Mouse (Mus musculus) olfactory bulb, adult 2 months (tissue): ENCODE results near the gene Dnajc28. TPM values are rescaled to one million over a fixed set of nuclear protein-coding genes. Genes with fewer than 3 reads are reported as not detected.

Experiments used
- H3K27ac ChIP-seq: fragments of 200-500 bp; 2 replicates; pipeline ENCODE4 v1.5.1; 2012; ENCODE audit warnings: low read depth, low read length; ENCODE audit not compliant: insufficient read depth
- H3K4me1 ChIP-seq: fragments of 200-500 bp; 2 replicates; pipeline ENCODE4 v1.6.1; 2012; ENCODE audit warnings: low read length; ENCODE audit not compliant: control insufficient read depth, insufficient read depth
- H3K4me3 ChIP-seq: fragments of 200-500 bp; 2 replicates; pipeline ENCODE4 v1.5.1; 2012; ENCODE audit warnings: mild to moderate bottlenecking, low read depth, low read length, moderate library complexity; ENCODE audit not compliant: insufficient read depth
- CTCF ChIP-seq: fragments of 200-500 bp; IDR thresholded peaks from 2 replicates; pipeline ENCODE4 v1.5.1; 2012; ENCODE audit warnings: low read depth, mild to moderate bottlenecking, low read length, moderate library complexity; ENCODE audit not compliant: insufficient read depth
- POLR2A ChIP-seq: fragments of 200-500 bp; IDR thresholded peaks from 2 replicates; pipeline ENCODE4 v1.6.1; 2012; ENCODE audit warnings: mild to moderate bottlenecking, low read depth, low read length, moderate library complexity; ENCODE audit not compliant: insufficient read depth
- WGBS: fragments of 180-500 bp; shearing (Covaris S2); methylation state at CpG from one replicate; pipeline ENCODE4 v1.1.7; 2018; 5-methylcytosine and 5-hydroxymethylcytosine counted together
- polyA plus RNA-seq: library from polyadenylated mRNA; stranded (reverse); fragments of >200 nt; gene quantifications from 2 replicates; pipeline ENCODE4 v1.2.4, GENCODE M21; 2012; ENCODE audit warnings: low replicate concordance; ENCODE audit not compliant: missing spikeins, insufficient read depth, insufficient read length

Dnajc28 gene
- polyA plus RNA-seq, 1 experiment: not detected

GRCm38 (mm10) chr16:91601081-91601480 is 17.7 kb downstream of the Dnajc28 start:
- H3K4me3 ChIP-seq: no peak overlapping the region
- H3K27ac ChIP-seq: no peak overlapping the region
- WGBS: 87% methylated on average over 4 of the region's 4 CpGs
- no peak for TF ChIP-seq CTCF
- TF ChIP-seq POLR2A: no peak
- no peaks in the 10 kb centered on the region for H3K4me1 ChIP-seq

GRCm38 (mm10) chr16:91599242-91599641 is 19.6 kb downstream of the Dnajc28 start:
- no peak overlapping the region for H3K27ac ChIP-seq
- no peak overlapping the region for H3K4me3 ChIP-seq
- peaks cover 7% of the 10 kb centered on the region for H3K4me1 ChIP-seq
- TF ChIP-seq POLR2A (no peak), CTCF (no peak)

GRCm38 (mm10) chr16:91597672-91598010 is 21.2 kb downstream of the Dnajc28 start, which contains the start of gene Tmem50b:
Tmem50b (minus strand) TSS chr16:91597800.
- WGBS: under 1% methylated on average over 34 of the region's 34 CpGs
- TF ChIP-seq POLR2A: no peak
- no peak for TF ChIP-seq CTCF
- H3K4me1 ChIP-seq: peaks cover 12% of the 10 kb centered on the region
- peak within 1 kb of the TSS; percentile 94 for H3K4me3 ChIP-seq
- H3K27ac ChIP-seq: peak within 1 kb of the TSS; percentile 34; the same call in 1 of the 2 replicates

- TF ChIP-seq CTCF (no peak), POLR2A (peak; percentile 56; the same call in 1 of the 2 replicates)
- H3K27ac ChIP-seq: peak overlapping the region; percentile 34; the same call in 1 of the 2 replicates
- WGBS: under 1% methylated on average over 75 of the region's 75 CpGs
These were observed 21.8 kb downstream of the Dnajc28 start for GRCm38 (mm10) chr16:91596779-91597671.

GRCm38 (mm10) chr16:91596397-91596778 is 22.4 kb downstream of the Dnajc28 start:
- WGBS: 19% methylated on average over 9 of the region's 9 CpGs
- H3K27ac ChIP-seq: no peak overlapping the region
- H3K4me1 ChIP-seq: peaks cover 13% of the 10 kb centered on the region
- H3K4me3 ChIP-seq: peak overlapping the region; percentile 94
- TF ChIP-seq POLR2A (no peak), CTCF (no peak)

More at GRCm38 (mm10) chr16:91596779-91597671, 21.8 kb downstream of the Dnajc28 start:
- Histone ChIP-seq H3K4me3 (peak overlapping the region; percentile 94), H3K4me1 (peaks cover 12% of the 10 kb centered on the region)

GRCm38 (mm10) chr16:91595076-91595475 is 23.8 kb downstream of the Dnajc28 start:
- no peak overlapping the region for H3K27ac ChIP-seq
- 69% methylated on average over 6 of the region's 6 CpGs for WGBS

GRCm38 (mm10) chr16:91593262-91593661 is 25.6 kb downstream of the Dnajc28 start:
- WGBS: 73% methylated on average over 3 of the region's 3 CpGs

More at GRCm38 (mm10) chr16:91595076-91595475, 23.8 kb downstream of the Dnajc28 start:
- TF ChIP-seq POLR2A (no peak), CTCF (no peak)
- Histone ChIP-seq H3K4me1 (peaks cover 18% of the 10 kb centered on the region), H3K4me3 (no peak overlapping the region)

GRCm38 (mm10) chr16:91592162-91592561 is 26.7 kb downstream of the Dnajc28 start:
- 86% methylated on average over 8 of the region's 8 CpGs for WGBS
- no peak for TF ChIP-seq CTCF
- TF ChIP-seq POLR2A: no peak
- Histone ChIP-seq H3K4me3 (no peak overlapping the region), H3K27ac (no peak overlapping the region), H3K4me1 (peaks cover 28% of the 10 kb centered on the region)

More at GRCm38 (mm10) chr16:91593262-91593661, 25.6 kb downstream of the Dnajc28 start:
- Histone ChIP-seq H3K27ac (no peak overlapping the region), H3K4me1 (peaks cover 28% of the 10 kb centered on the region), H3K4me3 (no peak overlapping the region)
- TF ChIP-seq CTCF (no peak), POLR2A (no peak)

GRCm38 (mm10) chr16:91588703-91589102 is 30.1 kb downstream of the Dnajc28 start:
- 79% methylated on average over 3 of the region's 3 CpGs for WGBS
- no peak overlapping the region for H3K27ac ChIP-seq
- H3K4me1 ChIP-seq: peaks cover 21% of the 10 kb centered on the region
- H3K4me3 ChIP-seq: no peak overlapping the region
- TF ChIP-seq CTCF (no peak), POLR2A (no peak)
